Mouse (Mus musculus): ENCODE measurements around the gene Slc47a2.

- TF ChIP-seq POLR2A (IDR thresholded peaks at IDR 0.05; ENCODE audit: extremely low read depth, insufficient read depth, low read length) (no peak), CTCF (IDR thresholded peaks at IDR 0.05; ENCODE audit: low read depth, low read length) (no peak)
Measured at GRCm38 (mm10) chr11:61319923-61320567, 22.6 kb downstream of the Slc47a2 start.
